23 mouse cellular contexts compared by ENCODE assay signal in genomic region chr1:187313323-187313722, GRCm38 (mm10).
DNase-seq lines count a peak whose midpoint lies in the region; ATAC-seq and TF ChIP-seq lines count a peak whose summit lies in the region.
"Had no signal": no experiment of that assay in that cellular context is flagged by ENCODE, and none has a peak within 500 bp of the region (broad histone marks: within the 10 kb centered on the region; RNA-seq: fewer than 3 reads in every experiment).

No protein-coding gene starts in this region.

- TF ChIP-seq POLR2A in heart, adult 2 months (IDR thresholded peaks at IDR 0.05; ENCODE audit: insufficient read depth, low read depth, low read length): no peak

- peak; percentile 48; the same call in 1 of the 2 replicates for ATAC-seq in megakaryocyte-erythroid progenitor cell, adult 5-6 weeks (replicated peaks; ENCODE audit: low FRiP score, low TSS enrichment, poor library complexity, severe bottlenecking)
- ATAC-seq: activated CD4-positive, CD25-positive, alpha-beta regulatory T cell, adult 4 months; forebrain, embryonic 13.5 days; forebrain, embryonic 16.5 days; hindbrain, postnatal 0 days; inflammation-experienced regulatory T-cells, adult 6 months had no signal

- no peak for TF ChIP-seq EP300 in heart, adult 2 months (IDR thresholded peaks at IDR 0.05; ENCODE audit: insufficient read depth, low read depth, low read length)

- DNase-seq in gastrocnemius, adult 18-20 months (ENCODE audit: low spot score): peak; percentile 18
- DNase-seq in gastrocnemius, postnatal 4 days (ENCODE audit: low spot score in 2 of 2): no peak
- DNase-seq in gastrocnemius, postnatal 25 days: peak; percentile 18
- no peak for DNase-seq in gastrocnemius, adult 8-10 months (ENCODE audit: low spot score in 2 of 2)
- DNase-seq in heart, adult 2 months: no peak
- DNase-seq: adrenal gland, adult 8-10 months; adrenal gland, postnatal 36 days; cerebellum, adult 18-20 months; cerebellum, adult 9-10 months; cerebellum, postnatal 14 days; heart, adult 18-20 months; heart, postnatal 4 days; kidney, adult 18-20 months had no signal

- no peaks in the 10 kb centered on the region for H3K27me3 ChIP-seq in heart, adult 2 months (ENCODE audit: control insufficient read depth, insufficient read depth, low read length)
- H3K27me3 ChIP-seq: forebrain, embryonic 13.5 days; heart, embryonic 13.5 days had no signal

- no peaks in the 10 kb centered on the region for H3K36me3 ChIP-seq in heart, adult 2 months (ENCODE audit: control insufficient read depth, insufficient read depth, low read length)
- H3K36me3 ChIP-seq: forebrain, embryonic 10.5 days; heart, embryonic 10.5 days; heart, embryonic 13.5 days had no signal

- no peak overlapping the region for H3K4me3 ChIP-seq in heart, adult 2 months
- H3K4me3 ChIP-seq: forebrain, embryonic 10.5 days; forebrain, embryonic 13.5 days; heart, embryonic 10.5 days; heart, embryonic 13.5 days had no signal

- no peaks in the 10 kb centered on the region for H3K79me2 ChIP-seq in heart, adult 2 months (replicated peaks; ENCODE audit: control insufficient read depth, insufficient read depth, low read length)

- H3K27ac ChIP-seq in heart, adult 2 months: no peak overlapping the region
- H3K27ac ChIP-seq: forebrain, embryonic 10.5 days; forebrain, embryonic 13.5 days; heart, embryonic 10.5 days; heart, embryonic 13.5 days; hindbrain, embryonic 14.5 days; hindbrain, postnatal 0 days had no signal

- no peaks in the 10 kb centered on the region; the same call in 1 of the 2 replicates for H3K4me1 ChIP-seq in heart, adult 2 months (ENCODE audit: control insufficient read depth, insufficient read depth, low read length)
- H3K4me1 ChIP-seq: forebrain, embryonic 13.5 days had no signal

- TF ChIP-seq CTCF in heart, adult 2 months (IDR thresholded peaks at IDR 0.05): no peak

- H3K9ac ChIP-seq in heart, adult 2 months (ENCODE audit: low read depth, low read length): no peak overlapping the region
- H3K9ac ChIP-seq: forebrain, embryonic 13.5 days; heart, embryonic 13.5 days; hindbrain, embryonic 14.5 days had no signal

- intact Hi-C loops in heart, adult 2 months (cut with DNase I): no loop called here

- WGBS in heart, adult 2 months: 63% methylated on average over 1 of the region's 1 CpGs

Comparison
In these comparisons a context has a peak if more than half of its experiments do, and no peak if none do; other contexts are left out.
1. DNase-seq: peak in gastrocnemius, adult 18-20 months (single experiment) and gastrocnemius, postnatal 25 days (single experiment); none in gastrocnemius, postnatal 4 days (0 of 2), gastrocnemius, adult 8-10 months (0 of 2) and heart, adult 2 months (0 of 2).